Mouse (Mus musculus) retina, postnatal 7 days (tissue): ENCODE measurements at regions not wholly inside any gene's neighbourhood (a gene's known extent, or its start where the extent isn't known, plus 50 kb on each side); places are given as distances from the start of the nearest gene placed in this dataset.
A peak's percentile ranks its signal among the peaks of the same experiment; 100 is the strongest.
"Not testable (repeated sequence)": the region's sequence is repeated elsewhere in the genome, so short reads cannot be mapped to it uniquely, and the experiment has no call there.

ENCODE experiments used
- DNase-seq: peaks from one replicate; pipeline ENCODE4 v3.0.0-alpha.2; 2012; ENCODE audit warnings: low read depth, low spot score

DNA sequence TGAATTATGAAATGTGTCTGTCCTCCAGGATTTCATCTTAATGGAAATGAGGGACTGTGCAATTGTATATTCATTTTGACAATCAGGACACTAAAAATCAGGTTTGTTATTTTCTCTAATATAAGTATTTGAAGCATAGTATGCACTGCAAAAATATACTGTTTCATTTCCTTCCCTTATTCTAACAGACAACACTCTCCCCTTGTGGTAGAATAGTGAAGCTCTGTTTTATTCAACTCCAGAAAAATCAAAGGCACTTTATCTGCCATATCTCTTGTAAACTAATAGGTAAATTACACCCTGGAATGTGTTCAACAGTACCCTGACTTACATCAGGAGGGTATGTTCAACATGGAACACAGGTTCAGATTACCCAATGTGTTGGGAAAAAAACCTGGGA lies 137.7 kb upstream of the Zfp960 start:
- DNase-seq: no peak

DNA sequence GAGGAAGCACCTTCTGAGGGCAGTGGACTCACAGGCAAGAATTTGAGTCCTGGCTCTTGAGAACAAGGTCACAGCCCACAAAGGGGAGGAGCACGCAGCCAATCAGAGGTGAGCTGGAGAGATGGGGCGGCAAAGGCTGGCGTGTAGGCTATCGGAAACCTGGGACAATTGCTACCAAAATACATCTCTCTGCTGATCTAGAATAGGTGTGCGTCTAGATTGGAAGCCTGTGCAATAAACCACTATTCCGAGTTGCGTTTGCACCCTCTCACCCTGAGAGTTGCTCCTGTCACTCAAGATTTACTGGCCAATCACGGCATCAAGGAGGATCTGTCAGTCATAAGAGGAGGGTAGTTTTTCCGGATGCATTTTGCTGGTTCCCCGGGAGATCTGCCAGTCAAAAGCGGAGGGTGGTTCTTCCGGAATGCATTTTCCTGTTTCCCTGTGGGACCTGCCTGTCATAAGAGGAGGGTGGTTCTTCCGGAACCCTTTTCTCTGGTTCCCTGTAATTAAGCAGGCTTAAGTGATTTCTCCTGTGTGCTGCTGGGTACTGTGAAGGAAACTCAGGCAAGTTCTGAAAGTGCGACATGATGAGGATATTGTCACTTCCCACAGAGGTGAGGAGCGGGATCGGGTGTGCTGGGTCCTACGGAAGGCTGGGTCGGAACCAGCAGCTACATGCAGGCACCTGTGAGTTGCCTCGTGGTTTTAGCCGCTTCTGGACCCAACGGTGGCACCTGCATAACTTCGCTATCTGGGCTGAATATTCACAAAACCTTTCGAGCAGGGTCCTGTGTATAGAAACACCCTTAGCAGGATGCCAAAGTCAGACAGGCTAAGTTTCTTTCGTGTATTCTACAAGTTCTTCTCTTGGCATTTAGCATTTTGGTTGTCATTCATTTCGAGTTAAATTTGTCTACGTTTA lies 112.6 kb upstream of the Zfp960 start:
- peak; percentile 83 for DNase-seq

DNA sequence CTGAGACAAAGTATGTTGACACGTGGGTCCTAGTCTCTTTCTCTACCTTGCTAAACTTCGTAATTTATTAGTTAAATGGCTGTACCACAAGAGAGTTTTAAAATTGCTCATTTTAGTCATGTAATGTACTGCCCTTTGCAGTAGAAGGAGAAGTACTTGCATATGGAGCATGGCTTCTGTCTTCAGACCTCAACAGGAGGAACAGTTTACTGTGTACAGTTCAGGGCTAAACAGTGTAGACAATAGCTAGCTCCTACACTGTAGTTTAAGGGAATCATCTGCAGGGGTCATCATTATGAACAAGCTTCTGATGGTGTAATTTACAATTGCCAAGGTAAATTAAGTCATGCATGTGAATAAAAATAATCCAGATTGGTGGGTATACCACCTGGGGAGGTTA lies 111.8 kb upstream of the Zfp960 start:
- not testable (repeated sequence) for DNase-seq

DNA sequence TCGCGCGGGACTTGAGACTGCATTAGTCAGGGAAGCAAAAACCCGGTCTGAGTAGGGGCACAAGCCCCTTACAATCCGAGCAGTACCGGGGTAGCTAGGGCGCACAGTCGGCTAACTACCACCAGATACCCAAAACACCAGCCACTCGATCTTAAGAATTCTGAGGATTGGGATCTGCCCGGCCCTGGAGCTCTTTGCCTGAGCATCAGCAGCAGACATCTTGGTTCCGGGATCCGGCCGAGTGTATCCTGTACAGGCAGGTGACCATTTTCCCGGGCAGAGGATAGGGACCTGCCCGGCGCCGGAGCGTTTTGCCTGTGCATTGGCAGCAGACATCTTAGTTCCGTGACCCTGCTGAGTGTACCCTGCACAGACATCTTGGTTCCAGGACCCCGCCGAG lies 66.7 kb upstream of the Zfp960 start:
- DNase-seq: not testable (repeated sequence)

DNA sequence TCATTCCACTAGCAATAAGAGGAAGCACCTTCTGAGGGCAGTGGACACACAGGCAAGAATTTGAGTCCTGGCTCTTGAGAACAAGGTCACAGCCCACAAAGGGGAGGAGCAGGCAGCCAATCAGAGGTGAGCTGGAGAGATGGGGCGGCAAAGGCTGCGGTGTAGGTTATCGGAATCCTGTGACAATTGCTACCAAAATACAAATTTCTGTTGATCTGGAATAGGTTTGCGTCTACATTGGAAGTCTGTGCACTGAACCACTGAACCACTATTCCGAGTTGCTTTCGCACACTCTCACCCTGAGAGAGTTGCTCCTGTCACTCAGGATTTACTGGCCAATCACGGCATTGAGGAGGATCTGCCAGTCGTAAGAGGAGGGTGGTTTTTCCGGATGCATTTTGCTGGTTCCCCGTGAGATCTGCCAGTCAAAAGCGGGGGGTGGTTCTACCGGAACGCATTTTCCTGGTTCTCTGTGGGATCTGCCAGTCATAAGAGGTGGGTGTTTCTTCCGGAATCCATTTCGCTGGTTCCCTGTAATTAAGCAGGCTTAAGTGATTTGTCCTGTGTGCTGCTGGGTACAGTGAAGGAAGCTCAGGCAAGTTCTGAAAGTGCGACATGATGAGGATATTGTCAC lies 59.2 kb upstream of the Zfp960 start:
- DNase-seq: peak; percentile 77

DNA sequence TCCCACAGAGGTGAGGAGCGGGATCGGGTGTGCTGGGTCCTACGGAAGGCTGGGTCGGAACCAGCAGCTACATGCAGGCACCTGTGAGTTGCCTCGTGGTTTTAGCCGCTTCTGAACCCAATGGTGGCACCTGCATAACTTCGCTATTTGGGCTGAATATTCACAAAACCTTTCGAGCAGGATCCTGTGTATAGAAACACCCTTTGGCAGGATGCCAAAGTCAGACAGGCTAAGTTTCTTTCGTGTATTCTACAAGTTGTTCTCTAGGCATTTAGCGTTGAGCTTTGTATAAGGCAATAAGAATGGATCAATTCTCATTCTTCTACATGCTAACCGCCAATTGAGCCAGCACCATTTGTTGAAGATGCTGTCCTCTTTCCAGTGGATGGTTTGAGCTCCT lies 58.6 kb upstream of the Zfp960 start:
- DNase-seq: peak; percentile 19
